Mouse (Mus musculus) liver, adult 2 months (tissue): ENCODE data around the gene Fam69a. TPM values are rescaled to one million over a fixed set of nuclear protein-coding genes. Genes with fewer than 3 reads are reported as not detected.

Experiments
- DNase-seq: peaks from one replicate; pipeline ENCODE4 v3.0.0-alpha.2; 2011; ENCODE audit warnings: low read depth, low spot score; ENCODE audit errors: extremely low read depth
- H3K27ac ChIP-seq: fragments of 200-500 bp; replicated peaks from 2 replicates; pipeline ENCODE4 v1.5.1; 2012; ENCODE audit warnings: low read depth, mild to moderate bottlenecking, control low read depth, inconsistent platforms, low read length; ENCODE audit not compliant: insufficient read depth
- H3K27me3 ChIP-seq: fragments of 200-500 bp; 2 replicates; pipeline ENCODE4 v1.6.1; 2012; ENCODE audit warnings: mild to moderate bottlenecking, moderate library complexity, low read length, inconsistent platforms; ENCODE audit not compliant: control insufficient read depth, insufficient read depth
- H3K36me3 ChIP-seq: fragments of 200-500 bp; 2 replicates; pipeline ENCODE4 v1.6.1; 2012; ENCODE audit warnings: low read length, inconsistent platforms; ENCODE audit not compliant: control insufficient read depth, insufficient read depth
- H3K4me1 ChIP-seq: fragments of 200-500 bp; 2 replicates; pipeline ENCODE4 v1.6.1; 2011; ENCODE audit warnings: low read length; ENCODE audit not compliant: control insufficient read depth, insufficient read depth
- H3K4me3 ChIP-seq: fragments of 200-500 bp; 2 replicates; pipeline ENCODE4 v1.5.1; 2011; ENCODE audit warnings: low read depth, mild to moderate bottlenecking, control low read depth, low read length, moderate library complexity; ENCODE audit not compliant: insufficient read depth
- H3K79me2 ChIP-seq: fragments of 200-500 bp; 2 replicates; pipeline ENCODE4 v1.6.1; 2012; ENCODE audit warnings: inconsistent platforms, mild to moderate bottlenecking, low read length, moderate library complexity; ENCODE audit not compliant: control insufficient read depth, insufficient read depth
- H3K9ac ChIP-seq: fragments of 200-500 bp; 2 replicates; pipeline ENCODE4 v1.6.1; 2012; ENCODE audit warnings: low read depth, mild to moderate bottlenecking, control low read depth, inconsistent platforms, low read length
- CTCF ChIP-seq: fragments of 200-500 bp; IDR thresholded peaks from 2 replicates; pipeline ENCODE4 v1.5.1; 2011; ENCODE audit warnings: low read depth, low read length, control low read depth
- POLR2A ChIP-seq: fragments of 200-500 bp; IDR thresholded peaks from 2 replicates; pipeline ENCODE4 v1.6.1; 2011; ENCODE audit warnings: low read length, control low read depth; ENCODE audit not compliant: insufficient read depth; ENCODE audit errors: extremely low read depth
- WGBS: fragments of 180-500 bp; shearing (Covaris S2); methylation state at CpG from one replicate; pipeline ENCODE4 v1.1.7; 2018; 5-methylcytosine and 5-hydroxymethylcytosine counted together
- polyA plus RNA-seq: library from polyadenylated mRNA; depleted of rRNA; stranded (reverse); fragments of >200 nt; gene quantifications from 2 replicates; pipeline ENCODE4 v1.2.3, GENCODE M21; 2012
- total RNA-seq: library from RNA; depleted of rRNA; stranded (reverse); fragments of >200 nt; gene quantifications from 2 replicates; pipeline ENCODE4 v1.2.3, GENCODE M21; 2014

The Fam69a gene
- total and polyA plus RNA-seq, 2 experiments, result 1.4 to 5.3 TPM

DNA sequence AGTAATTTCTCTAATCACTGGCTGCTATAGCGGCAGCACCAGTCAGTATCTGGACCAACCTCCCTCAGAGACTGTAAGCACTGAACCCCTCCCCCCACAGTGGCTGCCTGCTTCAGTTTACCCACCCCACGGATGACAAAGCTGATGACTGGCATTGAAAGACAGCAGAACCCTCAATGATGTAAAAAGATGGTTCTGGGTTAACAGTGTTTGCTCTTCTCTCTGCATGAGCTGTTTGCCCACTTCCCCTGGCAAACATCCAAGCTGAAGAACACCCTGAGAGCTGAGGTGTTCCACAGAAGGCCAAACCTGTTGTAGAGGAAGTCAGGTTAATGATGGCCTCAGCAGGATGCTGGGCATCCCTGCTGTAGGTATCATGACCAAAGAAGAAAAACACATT is 54.3 kb downstream of the Fam69a start:
- TF ChIP-seq POLR2A, result no peak
- no peak for TF ChIP-seq CTCF
- H3K36me3 ChIP-seq, result no peaks in the 10 kb centered on the region
- DNase-seq, result no peak
- no peak overlapping the region for H3K27ac ChIP-seq
- no peaks in the 10 kb centered on the region for H3K79me2 ChIP-seq
- WGBS, result 36% methylated on average over 2 of the region's 2 CpGs
- no peaks in the 10 kb centered on the region for H3K4me1 ChIP-seq
- no peak overlapping the region for H3K4me3 ChIP-seq
- H3K27me3 ChIP-seq, result no peaks in the 10 kb centered on the region
- H3K9ac ChIP-seq, result no peak overlapping the region

DNA sequence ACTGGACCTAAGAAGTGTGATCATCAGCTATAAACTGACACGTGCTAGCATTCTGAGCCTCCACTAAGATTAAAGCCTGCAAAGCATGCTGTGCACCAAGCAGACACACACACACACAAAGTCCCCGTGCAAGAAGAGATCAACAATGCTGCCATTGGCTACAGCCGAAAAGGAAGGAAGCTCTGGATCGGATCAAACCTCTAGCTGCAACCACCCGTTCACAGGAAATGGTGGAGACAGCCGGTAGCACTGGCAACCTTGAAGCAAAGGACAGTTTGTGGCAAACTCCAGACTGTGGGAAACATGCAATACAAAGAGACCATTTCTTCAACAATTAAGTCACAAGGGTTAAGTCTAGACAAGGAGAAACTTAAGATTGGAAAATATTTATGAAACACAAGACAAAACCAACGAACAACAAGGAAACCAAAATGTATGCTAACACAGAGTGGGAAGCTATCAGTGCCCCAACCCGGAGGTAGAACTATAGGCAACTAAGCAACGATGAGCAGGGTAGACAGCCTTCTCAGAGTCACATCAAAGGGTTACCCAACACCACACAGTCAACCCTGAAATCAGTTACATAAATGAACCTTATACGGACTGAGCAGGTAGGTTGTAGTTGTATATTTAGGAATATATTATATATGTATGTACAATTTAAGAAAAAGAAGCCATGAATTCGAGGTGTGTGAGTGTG is 60.2 kb downstream of the Fam69a start:
- Histone ChIP-seq H3K4me3 (no peak overlapping the region), H3K9ac (no peak overlapping the region), H3K4me1 (no peaks in the 10 kb centered on the region), H3K27me3 (no peaks in the 10 kb centered on the region), H3K36me3 (no peaks in the 10 kb centered on the region), H3K79me2 (no peaks in the 10 kb centered on the region; the same call in 1 of the 2 replicates), H3K27ac (no peak overlapping the region)
- WGBS, result 72% methylated on average over 11 of the region's 11 CpGs
- TF ChIP-seq CTCF (no peak), POLR2A (no peak)
- DNase-seq, result no peak

DNA sequence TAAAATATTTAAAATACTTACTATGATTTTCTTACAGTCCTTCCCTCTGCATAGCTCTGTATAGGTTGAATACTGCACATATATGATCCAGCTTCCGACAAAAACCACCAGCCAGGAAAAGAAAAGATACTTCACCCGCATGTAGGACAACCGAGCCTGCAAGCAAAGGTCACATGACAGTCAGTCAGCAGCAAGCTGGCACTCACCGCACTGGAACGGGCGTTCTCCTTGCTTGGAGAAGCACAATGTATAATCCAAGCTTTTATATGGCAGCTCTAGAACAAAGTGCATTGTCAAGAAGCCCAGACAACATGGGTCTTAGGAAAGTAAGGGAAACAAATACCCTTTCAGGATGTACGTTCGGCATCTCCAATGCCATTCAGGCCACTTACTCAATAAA is 62.3 kb downstream of the Fam69a start:
- 90% methylated on average over 8 of the region's 8 CpGs for WGBS
- Histone ChIP-seq H3K27me3 (no peaks in the 10 kb centered on the region), H3K4me3 (no peak overlapping the region), H3K4me1 (no peaks in the 10 kb centered on the region), H3K27ac (no peak overlapping the region), H3K79me2 (no peaks in the 10 kb centered on the region; the same call in 1 of the 2 replicates), H3K36me3 (no peaks in the 10 kb centered on the region), H3K9ac (no peak overlapping the region)
- TF ChIP-seq POLR2A, result no peak
- TF ChIP-seq CTCF, result no peak
- no peak for DNase-seq

DNA sequence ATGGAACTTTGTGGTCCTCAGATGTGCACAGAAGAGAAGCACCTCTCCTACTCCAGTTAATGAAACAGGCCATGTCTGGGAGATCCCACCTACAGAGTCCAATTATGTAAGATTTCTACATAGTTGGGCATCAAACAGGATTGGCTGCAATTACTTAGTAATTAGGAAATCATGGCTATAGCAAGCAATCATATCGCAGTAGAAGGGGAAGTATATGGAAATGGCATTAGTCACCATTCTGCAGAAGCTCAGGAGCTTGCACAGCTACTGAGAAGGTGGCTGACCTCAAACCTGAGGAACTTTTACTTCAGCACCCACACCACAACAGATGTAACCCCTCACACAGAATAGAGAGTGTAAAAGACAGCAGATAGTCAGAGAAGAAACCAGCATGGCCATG is 64.0 kb downstream of the Fam69a start:
- no peak for TF ChIP-seq POLR2A
- no peak for TF ChIP-seq CTCF
- no peak overlapping the region for H3K27ac ChIP-seq

DNA sequence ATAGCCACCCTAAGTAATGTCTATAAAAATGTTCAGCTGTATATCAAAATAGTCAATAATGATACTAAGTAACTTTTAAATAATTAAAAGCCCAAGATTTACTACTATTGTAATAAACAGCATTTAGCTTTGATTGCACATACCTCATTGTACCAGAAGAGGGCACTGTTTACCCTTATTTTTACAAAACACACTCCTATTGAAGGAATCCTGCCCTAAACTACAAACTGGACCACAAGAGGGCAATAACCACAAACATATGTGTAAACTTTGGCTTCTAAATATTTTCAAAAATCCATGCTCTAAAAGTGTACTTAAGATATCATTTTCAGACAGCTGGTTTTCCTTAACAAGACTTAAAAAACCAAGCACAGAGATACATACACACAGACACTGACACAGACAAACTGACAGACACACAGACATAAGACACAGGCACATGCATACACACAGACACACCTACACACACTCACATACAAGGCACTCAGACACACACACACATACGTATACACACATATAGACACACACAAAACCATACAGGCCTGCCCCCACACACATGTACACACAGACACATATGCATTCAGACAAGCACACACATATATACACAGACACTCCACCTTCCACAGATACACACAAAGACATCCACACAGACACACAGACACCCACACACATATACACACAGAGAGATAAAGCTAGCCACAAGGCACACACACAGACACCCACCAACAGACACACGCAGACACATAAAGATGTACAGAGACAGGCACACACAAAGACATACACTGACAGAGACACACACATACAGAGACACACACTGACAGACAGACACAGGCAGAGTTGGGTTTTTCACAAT is 65.3 kb downstream of the Fam69a start:
- H3K4me1 ChIP-seq, result no peaks in the 10 kb centered on the region
- H3K4me3 ChIP-seq, result no peak overlapping the region
- H3K79me2 ChIP-seq, result no peaks in the 10 kb centered on the region; the same call in 1 of the 2 replicates
- H3K27me3 ChIP-seq, result no peaks in the 10 kb centered on the region
- H3K36me3 ChIP-seq, result no peaks in the 10 kb centered on the region
- H3K27ac ChIP-seq, result no peak overlapping the region
- WGBS, result 79% methylated on average over 2 of the region's 2 CpGs
- DNase-seq, result peak; percentile 77
- H3K9ac ChIP-seq, result no peak overlapping the region
- TF ChIP-seq POLR2A (no peak), CTCF (peak; percentile 65)

More for the DNA sequence above, 64.0 kb downstream of the Fam69a start:
- Histone ChIP-seq H3K36me3 (no peaks in the 10 kb centered on the region), H3K27me3 (no peaks in the 10 kb centered on the region), H3K4me1 (no peaks in the 10 kb centered on the region), H3K4me3 (no peak overlapping the region), H3K79me2 (no peaks in the 10 kb centered on the region; the same call in 1 of the 2 replicates), H3K9ac (no peak overlapping the region)
- DNase-seq, result no peak
- WGBS, result 78% methylated on average over 1 of the region's 1 CpGs
